8 mouse cellular contexts compared by ENCODE assay signal in the genomic region with DNA sequence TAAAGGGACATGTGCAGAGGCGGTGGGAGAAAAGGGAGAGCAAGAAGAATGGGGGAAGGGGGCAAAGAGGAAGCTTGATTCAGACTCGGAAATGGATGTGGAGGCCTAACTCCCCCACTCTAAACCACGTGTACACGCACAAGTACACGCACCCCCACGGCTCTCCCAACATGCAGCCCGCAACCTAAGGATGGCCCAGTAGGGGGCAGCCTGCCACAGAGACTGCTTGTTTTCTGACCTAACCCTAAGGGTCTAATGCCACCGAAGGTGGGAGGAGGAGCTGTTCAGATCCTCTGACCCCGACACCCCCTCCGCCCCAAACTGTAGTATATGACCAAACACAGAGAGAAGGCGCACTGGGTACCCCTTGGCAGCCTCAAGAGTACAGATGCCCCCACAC. TPM values are rescaled to one million over a fixed set of nuclear protein-coding genes. Genes with fewer than 3 reads are reported as not detected.
DNase-seq lines count a peak whose midpoint lies in the region; ATAC-seq and TF ChIP-seq lines count a peak whose summit lies in the region.

No protein-coding gene starts in this region.

- intact Hi-C loops in left cerebral cortex, postnatal 25 days (cut with DNase I) = loop anchor here (1.0 kb wide), 3 partner anchors 21 to 84 kb away; partner anchors contain the start of gene Slc3a2

- H3K4me3 ChIP-seq in cerebellum, adult 2 months (replicated peaks; ENCODE audit: insufficient read depth, low read depth, low read length) = peak overlapping the region; percentile 48
- peak overlapping the region; percentile 32 for H3K4me3 ChIP-seq in intestine, postnatal 0 days (ENCODE audit: low read depth, low read length)
- H3K4me3 ChIP-seq in spleen, adult 2 months (ENCODE audit: extremely low read depth, insufficient read depth, insufficient read length) = no peak overlapping the region

- H3K36me3 ChIP-seq in intestine, postnatal 0 days (ENCODE audit: control insufficient read depth, insufficient read depth) = no peaks in the 10 kb centered on the region
- H3K36me3 ChIP-seq in spleen, adult 2 months (ENCODE audit: control insufficient read depth, insufficient read depth, low read length) = no peaks in the 10 kb centered on the region

- peak; percentile 43; the same call in 1 of the 2 replicates for TF ChIP-seq CTCF in cerebellum, adult 2 months (IDR thresholded peaks at IDR 0.05; ENCODE audit: borderline replicate concordance, insufficient read depth, low read depth, low read length)
- TF ChIP-seq CTCF in intestine, postnatal 0 days (IDR thresholded peaks at IDR 0.05; ENCODE audit: low read depth) = peak; percentile 75
- peak; percentile 35; the same call in 1 of the 2 replicates for TF ChIP-seq CTCF in spleen, adult 2 months (IDR thresholded peaks at IDR 0.05; ENCODE audit: extremely low read depth, insufficient read depth, insufficient read length, insufficient replicate concordance)

- peaks cover 5% of the 10 kb centered on the region for H3K4me1 ChIP-seq in cerebellum, adult 2 months (ENCODE audit: control insufficient read depth, insufficient read depth, low read length)
- 0 out of 2 replicates have a peak, but pooled peaks cover 3% of the 10 kb centered on the region for H3K4me1 ChIP-seq in intestine, postnatal 0 days (replicated peaks; ENCODE audit: control insufficient read depth, insufficient read depth, low read length)
- peaks cover 2% of the 10 kb centered on the region; the same call in 1 of the 2 replicates for H3K4me1 ChIP-seq in spleen, adult 2 months (ENCODE audit: control insufficient read depth, insufficient read depth, insufficient read length)

- ATAC-seq in intestine, postnatal 0 days = no peak; the same call in 1 of the 2 replicates
- peak; percentile 64 for ATAC-seq in megakaryocyte-erythroid progenitor cell, adult 5-6 weeks (replicated peaks; ENCODE audit: low FRiP score, low TSS enrichment, poor library complexity, severe bottlenecking)

- H3K27me3 ChIP-seq in cerebellum, adult 2 months (ENCODE audit: control insufficient read depth, insufficient read depth, low read length) = no peaks in the 10 kb centered on the region
- H3K27me3 ChIP-seq in intestine, postnatal 0 days (replicated peaks; ENCODE audit: control insufficient read depth, insufficient read depth, low read length) = 0 out of 2 replicates have a peak, but pooled peaks cover 3% of the 10 kb centered on the region
- peaks cover 6% of the 10 kb centered on the region; the same call in 1 of the 2 replicates for H3K27me3 ChIP-seq in spleen, adult 2 months (ENCODE audit: control insufficient read depth, insufficient read depth, low read length)

- no peaks in the 10 kb centered on the region for H3K9me3 ChIP-seq in intestine, postnatal 0 days (ENCODE audit: control insufficient read depth)

- H3K27ac ChIP-seq in cerebellum, adult 2 months (ENCODE audit: insufficient read depth, low read length) = no peak overlapping the region
- H3K27ac ChIP-seq in intestine, postnatal 0 days (ENCODE audit: low read depth, low read length) = no peak overlapping the region
- H3K27ac ChIP-seq in spleen, adult 2 months (ENCODE audit: insufficient read depth, low read length) = no peak overlapping the region

- peak overlapping the region; percentile 78 for H3K4me2 ChIP-seq in intestine, postnatal 0 days (replicated peaks; ENCODE audit: low read depth)

- peak; percentile 33 for DNase-seq in cerebellum, adult 2 months
- DNase-seq in cerebellum, adult 11 months = no peak
- peak; percentile 11 for DNase-seq in cerebellum, adult 9-10 months
- peak; percentile 83 to 85 for DNase-seq in frontal cortex, postnatal 14 days (ENCODE audit: low spot score in 2 of 2)
- DNase-seq in left cerebral cortex, postnatal 25 days (ENCODE audit: low spot score in 2 of 2) = peak; percentile 87 to 95
- peak in 1 of 2 experiments; percentile 23 for DNase-seq in spleen, adult 2 months (ENCODE audit: low read depth in 1 of 2, low spot score in 2 of 2)

- TF ChIP-seq POLR2A in cerebellum, adult 2 months (IDR thresholded peaks at IDR 0.05; ENCODE audit: borderline replicate concordance, insufficient read depth, low read length) = no peak
- TF ChIP-seq POLR2A in spleen, adult 2 months (IDR thresholded peaks at IDR 0.05; ENCODE audit: low read depth, low read length) = no peak

- 4% methylated on average over 11 of the region's 11 CpGs for WGBS in cerebellum, adult 2 months
- 7% methylated on average over 11 of the region's 11 CpGs for WGBS in intestine, postnatal 0 days
- 8% methylated on average over 11 of the region's 11 CpGs for WGBS in spleen, adult 2 months

- no peak overlapping the region for H3K9ac ChIP-seq in intestine, postnatal 0 days (ENCODE audit: low read depth, low read length)

RNA-seq across cellular contexts. Expression of gene Chrm1, which starts 1.3 kb away (rescaled TPM):
- 0.63 and 0.88 TPM in 2 replicates for polyA plus RNA-seq in cerebellum, adult 2 months (2012; rRNA removed)
- polyA plus RNA-seq in intestine, postnatal 0 days (2015; fragmentation: Nextera tagmentation; extraction: Ambion mirVana) = 0.78 and 0.98 TPM in 2 replicates
- 100 to 1,000 TPM; 160 to 162 TPM for total RNA-seq in left cerebral cortex, postnatal 25 days (2021)
- not detected in 2 replicates for total RNA-seq in megakaryocyte-erythroid progenitor cell, adult 5-6 weeks (2014; fragmentation: Nextera tagmentation)
- not detected in 2 replicates for total RNA-seq in megakaryocyte-erythroid progenitor cell, adult 5-6 weeks (2017)
- polyA plus RNA-seq in spleen, adult 2 months (2012; rRNA removed) = 0.05 and 0.07 TPM in 2 replicates

RNA-seq across cellular contexts. Expression of gene Slc22a6, which starts 44.5 kb away (rescaled TPM):
- 2.5 and 3.9 TPM in 2 replicates for polyA plus RNA-seq in cerebellum, adult 2 months (2012; rRNA removed)
- polyA plus RNA-seq in intestine, postnatal 0 days (2015; fragmentation: Nextera tagmentation; extraction: Ambion mirVana) = 0.03 and 0.10 TPM in 2 replicates
- total RNA-seq in left cerebral cortex, postnatal 25 days (2021) = 1 to 10 TPM; 5.5 to 5.8 TPM
- total RNA-seq in megakaryocyte-erythroid progenitor cell, adult 5-6 weeks (2014; fragmentation: Nextera tagmentation) = not detected in 2 replicates
- not detected in 2 replicates for total RNA-seq in megakaryocyte-erythroid progenitor cell, adult 5-6 weeks (2017)
- 0.08 TPM in 1 of 2 replicates, not detected in the other for polyA plus RNA-seq in spleen, adult 2 months (2012; rRNA removed)
